ENCODE assay signal across 17 mouse cellular contexts in the genomic region with DNA sequence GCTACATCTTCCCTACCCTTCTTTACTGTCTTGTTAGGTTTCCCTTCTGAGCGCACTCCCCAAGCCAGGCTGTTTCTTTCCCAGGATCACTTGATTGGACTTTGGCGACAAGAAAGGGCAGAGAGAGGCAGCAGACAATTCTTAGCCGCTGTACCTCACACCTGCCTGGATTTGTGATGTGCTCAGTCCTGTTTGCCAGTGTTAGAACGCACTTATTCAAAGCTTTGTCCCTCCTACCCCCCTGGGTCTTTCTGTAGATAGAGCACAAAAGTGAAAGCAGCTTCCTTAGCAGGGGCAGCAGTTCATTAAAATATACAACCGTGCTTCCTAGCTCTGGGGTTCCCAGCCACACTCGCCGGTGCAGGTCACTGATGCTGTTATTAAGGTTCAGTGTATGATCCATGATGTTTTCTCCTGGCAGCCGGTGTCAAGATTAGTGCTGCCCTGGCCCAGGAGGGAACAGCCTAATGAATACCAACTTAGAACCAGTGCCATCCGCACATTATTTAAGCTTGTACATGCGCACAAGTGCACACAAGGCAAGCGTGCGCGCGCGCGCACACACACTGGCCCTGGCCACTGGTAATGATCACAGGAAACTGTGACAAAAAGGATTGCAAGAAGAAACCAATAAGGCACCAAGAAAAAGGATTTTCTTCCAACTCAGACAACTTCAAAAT. TPM values are rescaled to one million over a fixed set of nuclear protein-coding genes. Genes with fewer than 3 reads are reported as not detected.
DNase-seq lines count a peak whose midpoint lies in the region; ATAC-seq and TF ChIP-seq lines count a peak whose summit lies in the region.
"Had no signal": no experiment of that assay in that cellular context is flagged by ENCODE, and none has a peak within 500 bp of the region (broad histone marks: within the 10 kb centered on the region; RNA-seq: fewer than 3 reads in every experiment).

No protein-coding gene starts in this region.

- H3K36me3 ChIP-seq in heart, embryonic 11.5 days (ENCODE audit: control insufficient read depth, insufficient read depth, low read length): no peaks in the 10 kb centered on the region
- no peaks in the 10 kb centered on the region for H3K36me3 ChIP-seq in neural tube, embryonic 12.5 days
- H3K36me3 ChIP-seq in liver, embryonic 14.5 days (replicated peaks; ENCODE audit: control insufficient read depth, insufficient read depth, low read depth): peaks cover 41% of the 10 kb centered on the region
- H3K36me3 ChIP-seq in stomach, postnatal 0 days (ENCODE audit: control insufficient read depth, insufficient read depth, low read length): peaks cover 3% of the 10 kb centered on the region; the same call in 1 of the 2 replicates
- H3K36me3 ChIP-seq: hindbrain, embryonic 12.5 days; limb, embryonic 12.5 days; midbrain, embryonic 10.5 days had no signal

- ATAC-seq in heart, embryonic 11.5 days (replicated peaks; ENCODE audit: insufficient number of reproducible peaks, low FRiP score, low TSS enrichment): no peak
- no peak for ATAC-seq in neural tube, embryonic 12.5 days (ENCODE audit: low FRiP score, low read depth)
- no peak for ATAC-seq in liver, embryonic 14.5 days (ENCODE audit: insufficient read depth)
- no peak for ATAC-seq in stomach, postnatal 0 days (ENCODE audit: low FRiP score, low TSS enrichment)
- ATAC-seq: forebrain, postnatal 0 days had no signal

- H3K27ac ChIP-seq in heart, embryonic 11.5 days (ENCODE audit: low read depth, low read length): no peak overlapping the region
- no peak overlapping the region for H3K27ac ChIP-seq in neural tube, embryonic 12.5 days
- H3K27ac ChIP-seq in liver, embryonic 14.5 days: no peak overlapping the region
- H3K27ac ChIP-seq in stomach, postnatal 0 days (replicated peaks): no peak overlapping the region
- H3K27ac ChIP-seq: hindbrain, embryonic 12.5 days; limb, embryonic 12.5 days; midbrain, embryonic 10.5 days had no signal

- no peak overlapping the region for H3K9ac ChIP-seq in heart, embryonic 11.5 days (ENCODE audit: low read depth, low read length)
- H3K9ac ChIP-seq in neural tube, embryonic 12.5 days: no peak overlapping the region
- H3K9ac ChIP-seq in liver, embryonic 14.5 days (replicated peaks): peak overlapping the region; percentile 81
- H3K9ac ChIP-seq in stomach, postnatal 0 days (ENCODE audit: low read length): no peak overlapping the region
- H3K9ac ChIP-seq: forebrain, postnatal 0 days; hindbrain, embryonic 12.5 days; limb, embryonic 12.5 days had no signal

- no peaks in the 10 kb centered on the region for H3K9me3 ChIP-seq in heart, embryonic 11.5 days (replicated peaks; ENCODE audit: control insufficient read depth, low read length)
- H3K9me3 ChIP-seq in neural tube, embryonic 12.5 days: no peaks in the 10 kb centered on the region
- no peaks in the 10 kb centered on the region for H3K9me3 ChIP-seq in liver, embryonic 14.5 days (ENCODE audit: control insufficient read depth, low read length)
- no peaks in the 10 kb centered on the region for H3K9me3 ChIP-seq in stomach, postnatal 0 days (ENCODE audit: control insufficient read depth, low read length)
- H3K9me3 ChIP-seq: hindbrain, embryonic 12.5 days; limb, embryonic 12.5 days; midbrain, embryonic 10.5 days had no signal

- no peak for DNase-seq in heart, postnatal 10 days
- DNase-seq in neural tube, embryonic 10.5 days (ENCODE audit: extremely low spot score, low spot score): no peak
- DNase-seq in liver, embryonic 14.5 days (ENCODE audit: low read depth in 3 of 3, low spot score in 3 of 3): no peak
- peak; percentile 19 for DNase-seq in stomach, postnatal 0 days (ENCODE audit: low spot score)
- no peak for DNase-seq in MN1 (ENCODE audit: low spot score)
- no peak for DNase-seq in yolk sac, embryonic 10.5 days (ENCODE audit: low spot score)
- DNase-seq: cerebellum, adult 9-11 months; forebrain, postnatal 0 days; gastrocnemius, postnatal 14 days; kidney, adult 2 months; kidney, postnatal 4 days; thymus, adult 18-20 months had no signal

- peaks cover 28% of the 10 kb centered on the region for H3K4me1 ChIP-seq in heart, embryonic 11.5 days (ENCODE audit: control insufficient read depth, insufficient read depth, low read length)
- H3K4me1 ChIP-seq in neural tube, embryonic 12.5 days: peaks cover 21% of the 10 kb centered on the region
- H3K4me1 ChIP-seq in liver, embryonic 14.5 days (replicated peaks; ENCODE audit: control insufficient read depth in 2 of 2, insufficient read depth in 2 of 2, low read length in 1 of 2): peaks cover 37 to 43% of the 10 kb centered on the region in 2 experiments
- peaks cover 3% of the 10 kb centered on the region; the same call in 1 of the 2 replicates for H3K4me1 ChIP-seq in stomach, postnatal 0 days (replicated peaks; ENCODE audit: control insufficient read depth, insufficient read depth)

- TF ChIP-seq EP300 in liver, embryonic 14.5 days (IDR thresholded peaks at IDR 0.05; ENCODE audit: low read depth): no peak
- no peak for TF ChIP-seq EP300 in stomach, postnatal 0 days (optimal IDR thresholded peaks at IDR 0.05)

- no peak overlapping the region for H3K4me3 ChIP-seq in heart, embryonic 11.5 days (ENCODE audit: low read depth, low read length)
- H3K4me3 ChIP-seq in neural tube, embryonic 12.5 days: no peak overlapping the region
- no peak overlapping the region; a peak in 1 of 4 replicates for H3K4me3 ChIP-seq in liver, embryonic 14.5 days (ENCODE audit: insufficient read depth in 1 of 2, low read depth in 2 of 2, low read length in 2 of 2)
- H3K4me3 ChIP-seq in stomach, postnatal 0 days (ENCODE audit: low read depth, low read length): no peak overlapping the region
- H3K4me3 ChIP-seq: hindbrain, embryonic 12.5 days; limb, embryonic 12.5 days; midbrain, embryonic 10.5 days had no signal

- peaks cover 13% of the 10 kb centered on the region for H3K27me3 ChIP-seq in heart, embryonic 11.5 days (ENCODE audit: control insufficient read depth, insufficient read depth, low read length)
- H3K27me3 ChIP-seq in neural tube, embryonic 12.5 days (replicated peaks): peaks cover 50% of the 10 kb centered on the region
- peaks cover 2% of the 10 kb centered on the region; the same call in 1 of the 2 replicates for H3K27me3 ChIP-seq in liver, embryonic 14.5 days (ENCODE audit: control insufficient read depth, insufficient read depth, low read length)
- H3K27me3 ChIP-seq in stomach, postnatal 0 days (ENCODE audit: control insufficient read depth, insufficient read depth, low read length): no peaks in the 10 kb centered on the region

- H3K4me2 ChIP-seq in heart, embryonic 11.5 days: peak overlapping the region; percentile 55
- H3K4me2 ChIP-seq in neural tube, embryonic 12.5 days (replicated peaks): peak overlapping the region; percentile 5; the same call in 1 of the 2 replicates
- peak overlapping the region; percentile 95 for H3K4me2 ChIP-seq in liver, embryonic 14.5 days (ENCODE audit: low read depth)
- H3K4me2 ChIP-seq in stomach, postnatal 0 days (replicated peaks; ENCODE audit: low read depth): peak overlapping the region; percentile 95; the same call in 1 of the 2 replicates
- H3K4me2 ChIP-seq: hindbrain, embryonic 12.5 days; limb, embryonic 12.5 days had no signal

- no peak for TF ChIP-seq CTCF in liver, embryonic 14.5 days (IDR thresholded peaks at IDR 0.05; ENCODE audit: low read depth)
- TF ChIP-seq CTCF in stomach, postnatal 0 days (IDR thresholded peaks at IDR 0.05; ENCODE audit: low read depth): no peak

- intact Hi-C loops in heart, postnatal 10 days (cut with DNase I): loop anchor here (10.0 kb wide), 1 partner anchor 453 kb away; a partner anchor contains a TSS

- WGBS in heart, embryonic 11.5 days (ENCODE audit: insufficient replicate concordance): 64% methylated on average over 16 of the region's 16 CpGs
- 63% methylated on average over 16 of the region's 16 CpGs for WGBS in neural tube, embryonic 12.5 days
- WGBS in liver, embryonic 14.5 days (ENCODE audit: insufficient replicate concordance): 84% methylated on average over 16 of the region's 16 CpGs
- WGBS in stomach, postnatal 0 days: 66% methylated on average over 16 of the region's 16 CpGs

RNA-seq across cellular contexts. Expression of a gene that starts 6.1 kb away (rescaled TPM):
- polyA plus RNA-seq in heart, embryonic 11.5 days (2014; fragmentation: Nextera tagmentation; extraction: Ambion mirVana): 1.4 and 2.2 TPM in 2 replicates
- 1 to 10 TPM; 6.4 to 7.9 TPM for total RNA-seq in heart, postnatal 10 days (2021)
- 0.27 and 0.28 TPM in 2 replicates for polyA plus RNA-seq in neural tube, embryonic 12.5 days (2016; fragmentation: Nextera tagmentation; extraction: Ambion mirVana)
- polyA plus RNA-seq in liver, embryonic 14.5 days (2012; rRNA removed): 3.4 and 4.3 TPM in 2 replicates
- polyA plus RNA-seq in liver, embryonic 14.5 days (2014; fragmentation: Nextera tagmentation; extraction: Ambion mirVana): 2.6 and 3.2 TPM in 2 replicates
- 3.7 and 3.8 TPM in 2 replicates for polyA plus RNA-seq in stomach, postnatal 0 days (2015; fragmentation: Nextera tagmentation; extraction: Ambion mirVana)

RNA-seq across cellular contexts. Expression of a gene that starts 41.2 kb away (rescaled TPM):
- polyA plus RNA-seq in heart, embryonic 11.5 days (2014; fragmentation: Nextera tagmentation; extraction: Ambion mirVana): 6.1 and 6.8 TPM in 2 replicates
- 10 to 100 TPM; 24.0 to 27.6 TPM for total RNA-seq in heart, postnatal 10 days (2021)
- polyA plus RNA-seq in neural tube, embryonic 12.5 days (2016; fragmentation: Nextera tagmentation; extraction: Ambion mirVana): 6.3 and 7.3 TPM in 2 replicates
- 3.7 and 4.2 TPM in 2 replicates for polyA plus RNA-seq in liver, embryonic 14.5 days (2012; rRNA removed)
- 0.90 and 1.4 TPM in 2 replicates for polyA plus RNA-seq in liver, embryonic 14.5 days (2014; fragmentation: Nextera tagmentation; extraction: Ambion mirVana)
- polyA plus RNA-seq in stomach, postnatal 0 days (2015; fragmentation: Nextera tagmentation; extraction: Ambion mirVana): 3.9 and 4.0 TPM in 2 replicates

Comparison
In these comparisons a context has a peak if more than half of its experiments do, and no peak if none do; other contexts are left out.
1. H3K4me2 ChIP-seq: peak in every context shown above with its lines; median percentile 95 in liver, embryonic 14.5 days; 95 in stomach, postnatal 0 days; 55 in heart, embryonic 11.5 days; 5 in neural tube, embryonic 12.5 days.